Comparison of ENCODE assay signal across 16 mouse cellular contexts in genomic region chr16:22655223-22655622, GRCm38 (mm10). TPM values are rescaled to one million over a fixed set of nuclear protein-coding genes. Genes with fewer than 3 reads are reported as not detected.
DNase-seq lines count a peak whose midpoint lies in the region; ATAC-seq and TF ChIP-seq lines count a peak whose summit lies in the region.
"Had no signal": no experiment of that assay in that cellular context is flagged by ENCODE, and none has a peak within 500 bp of the region (broad histone marks: within the 10 kb centered on the region; RNA-seq: fewer than 3 reads in every experiment).

No protein-coding gene starts in this region.

- H3K27me3 ChIP-seq in hindbrain, postnatal 0 days (ENCODE audit: insufficient read depth, low read length): 0 out of 2 replicates have a peak, but pooled peaks cover 12% of the 10 kb centered on the region
- H3K27me3 ChIP-seq in hindbrain, embryonic 11.5 days (ENCODE audit: control insufficient read depth, insufficient read depth, low read length): peaks cover 29% of the 10 kb centered on the region
- peaks cover 43% of the 10 kb centered on the region for H3K27me3 ChIP-seq in kidney, embryonic 16.5 days (ENCODE audit: insufficient read depth, low read length)

- no peaks in the 10 kb centered on the region for H3K9me3 ChIP-seq in hindbrain, postnatal 0 days (ENCODE audit: low read length)
- H3K9me3 ChIP-seq in hindbrain, embryonic 11.5 days (ENCODE audit: control insufficient read depth, low read length): no peaks in the 10 kb centered on the region
- no peaks in the 10 kb centered on the region for H3K9me3 ChIP-seq in kidney, embryonic 16.5 days (ENCODE audit: low read length)
- H3K9me3 ChIP-seq: embryonic facial prominence, embryonic 10.5 days; heart, embryonic 13.5 days; intestine, embryonic 15.5 days; limb, embryonic 13.5 days; midbrain, embryonic 12.5 days; neural tube, embryonic 12.5 days; stomach, embryonic 15.5 days had no signal

- H3K9ac ChIP-seq in hindbrain, postnatal 0 days (replicated peaks; ENCODE audit: low read length): no peak overlapping the region
- no peak overlapping the region for H3K9ac ChIP-seq in hindbrain, embryonic 11.5 days (ENCODE audit: low read depth, low read length)
- no peak overlapping the region for H3K9ac ChIP-seq in kidney, embryonic 16.5 days (replicated peaks; ENCODE audit: low read length)
- H3K9ac ChIP-seq: intestine, embryonic 15.5 days; limb, embryonic 13.5 days; midbrain, embryonic 12.5 days; neural tube, embryonic 12.5 days; stomach, embryonic 15.5 days had no signal

- DNase-seq in hindbrain, postnatal 0 days (ENCODE audit: low spot score): no peak
- no peak for DNase-seq in hindbrain, embryonic 11.5 days (ENCODE audit: low spot score)
- DNase-seq in B cell, adult 2 months: peak; percentile 1 to 7
- peak; percentile 11 for DNase-seq in T-cell, adult 2 months (ENCODE audit: low spot score)
- peak; percentile 16 to 33 for DNase-seq in thymus, adult 18-20 months
- DNase-seq in gastrocnemius, postnatal 25 days: no peak
- no peak for DNase-seq in gastrocnemius, adult 18-20 months (ENCODE audit: low spot score)
- DNase-seq: kidney, postnatal 10 days had no signal

- H3K4me2 ChIP-seq in hindbrain, postnatal 0 days (ENCODE audit: low read depth, low read length): peak overlapping the region; percentile 74
- H3K4me2 ChIP-seq in hindbrain, embryonic 11.5 days (replicated peaks; ENCODE audit: low read depth, low read length): no peak overlapping the region
- no peak overlapping the region for H3K4me2 ChIP-seq in kidney, embryonic 16.5 days (replicated peaks; ENCODE audit: low read depth, low read length)

- no peak overlapping the region for H3K4me3 ChIP-seq in hindbrain, postnatal 0 days (ENCODE audit: low read length)
- no peak overlapping the region for H3K4me3 ChIP-seq in hindbrain, embryonic 11.5 days (ENCODE audit: low read depth, low read length)
- no peak overlapping the region for H3K4me3 ChIP-seq in kidney, embryonic 16.5 days (ENCODE audit: low read length)
- H3K4me3 ChIP-seq: midbrain, embryonic 12.5 days; neural tube, embryonic 12.5 days had no signal

- no peak for TF ChIP-seq CTCF in hindbrain, postnatal 0 days (IDR thresholded peaks at IDR 0.05; ENCODE audit: low read depth)

- 77% methylated on average over 5 of the region's 5 CpGs for WGBS in hindbrain, postnatal 0 days
- WGBS in hindbrain, embryonic 11.5 days: 74% methylated on average over 5 of the region's 5 CpGs
- 63% methylated on average over 5 of the region's 5 CpGs for WGBS in kidney, embryonic 16.5 days

- no peaks in the 10 kb centered on the region for H3K4me1 ChIP-seq in hindbrain, postnatal 0 days (ENCODE audit: insufficient read depth, low read length)
- H3K4me1 ChIP-seq in hindbrain, embryonic 11.5 days (replicated peaks; ENCODE audit: control insufficient read depth, insufficient read depth, low read length): no peaks in the 10 kb centered on the region
- peaks cover 5% of the 10 kb centered on the region; the same call in 1 of the 2 replicates for H3K4me1 ChIP-seq in kidney, embryonic 16.5 days (ENCODE audit: insufficient read depth, low read length)

- no peak overlapping the region for H3K27ac ChIP-seq in hindbrain, postnatal 0 days
- no peak overlapping the region for H3K27ac ChIP-seq in hindbrain, embryonic 11.5 days (ENCODE audit: low read depth, low read length)
- H3K27ac ChIP-seq in kidney, embryonic 16.5 days (ENCODE audit: low read length): no peak overlapping the region
- H3K27ac ChIP-seq: embryonic facial prominence, embryonic 10.5 days; heart, embryonic 13.5 days; intestine, embryonic 15.5 days; limb, embryonic 13.5 days; midbrain, embryonic 12.5 days; neural tube, embryonic 12.5 days; stomach, embryonic 15.5 days had no signal

- no peaks in the 10 kb centered on the region for H3K36me3 ChIP-seq in hindbrain, postnatal 0 days (ENCODE audit: insufficient read depth, low read length)
- H3K36me3 ChIP-seq in hindbrain, embryonic 11.5 days (ENCODE audit: control insufficient read depth, insufficient read depth, low read length): no peaks in the 10 kb centered on the region
- H3K36me3 ChIP-seq in kidney, embryonic 16.5 days (ENCODE audit: insufficient read depth, low read length): no peaks in the 10 kb centered on the region
- H3K36me3 ChIP-seq: embryonic facial prominence, embryonic 10.5 days; heart, embryonic 13.5 days; intestine, embryonic 15.5 days; limb, embryonic 13.5 days; midbrain, embryonic 12.5 days; neural tube, embryonic 12.5 days; stomach, embryonic 15.5 days had no signal

- no peak for ATAC-seq in hindbrain, postnatal 0 days
- ATAC-seq in hindbrain, embryonic 11.5 days (ENCODE audit: low FRiP score): no peak
- no peak for ATAC-seq in kidney, embryonic 16.5 days (ENCODE audit: low FRiP score, low TSS enrichment)
- ATAC-seq: intestine, embryonic 15.5 days had no signal

RNA-seq across cellular contexts. Expression of gene Dgkg, which starts 1.8 kb away (rescaled TPM):
- 10.3 and 12.5 TPM in 2 replicates for total RNA-seq in hindbrain, postnatal 0 days (2014; rRNA removed)
- 6.1 and 6.5 TPM in 2 replicates for polyA plus RNA-seq in hindbrain, postnatal 0 days (2015; fragmentation: Nextera tagmentation; extraction: Ambion mirVana)
- 0.12 and 0.14 TPM in 2 replicates for polyA plus RNA-seq in hindbrain, embryonic 11.5 days (2014; fragmentation: Nextera tagmentation; extraction: Ambion mirVana)
- under 1 TPM; 0.59 to 0.69 TPM for total RNA-seq in gastrocnemius, postnatal 25 days (2021)
- total RNA-seq in gastrocnemius, adult 18-20 months (2021): under 1 TPM; 0.43 to 0.55 TPM
- 0.51 and 0.81 TPM in 2 replicates for polyA plus RNA-seq in kidney, embryonic 16.5 days (2015; fragmentation: Nextera tagmentation; extraction: Ambion mirVana)

Comparison
In these comparisons a context has a peak if more than half of its experiments do, and no peak if none do; other contexts are left out.
1. DNase-seq: peak in B cell, adult 2 months (2 of 2), T-cell, adult 2 months (single experiment) and thymus, adult 18-20 months (2 of 2); none in hindbrain, postnatal 0 days (single experiment), hindbrain, embryonic 11.5 days (single experiment), gastrocnemius, postnatal 25 days (single experiment) and gastrocnemius, adult 18-20 months (single experiment).